Mouse (Mus musculus): Measurements from ENCODE around the gene Col4a3.

The Col4a3 gene

DNA sequence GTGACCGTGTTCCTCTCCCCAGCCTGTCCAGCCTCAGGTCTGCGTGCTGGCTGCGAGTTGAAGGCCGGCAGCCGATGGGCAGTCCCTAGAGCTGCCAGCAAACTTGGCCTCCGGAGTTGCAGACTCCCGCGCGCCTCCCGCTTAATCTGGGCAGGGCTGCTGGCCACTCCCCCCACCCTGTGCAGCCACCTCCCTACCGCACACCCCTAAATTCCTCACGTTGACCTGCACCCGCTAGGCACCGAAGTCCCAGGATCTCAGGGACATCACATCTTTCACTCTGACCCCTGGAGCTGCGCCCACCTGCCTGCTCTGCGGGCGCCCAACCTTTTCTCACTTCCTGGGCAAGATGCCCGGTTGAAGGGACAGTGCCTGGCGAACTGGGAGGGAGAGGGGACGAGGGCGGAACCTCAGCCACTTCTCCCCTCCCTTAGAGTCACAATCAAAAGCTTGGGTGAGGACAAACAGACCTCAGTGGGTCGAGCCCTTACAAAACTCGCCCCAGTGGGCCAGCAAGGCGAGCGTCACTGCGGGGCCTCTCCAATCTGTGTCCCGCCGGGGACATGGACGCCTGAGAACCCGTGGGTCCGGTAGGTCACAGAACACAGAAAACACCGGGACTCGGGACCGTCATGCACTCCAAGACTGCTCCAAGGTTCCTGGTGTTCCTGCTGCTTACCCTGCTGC, at the start of gene Col4a3, which contains the start of gene Col4a4:
Gene Col4a3 (plus strand): TSS at position 209 of the 687 bp plus-strand sequence.
Gene Col4a4 (minus strand): TSS at position 137 of the 687 bp plus-strand sequence.
- peak; percentile 27 for DNase-seq (ENCODE audit: low spot score)

DNA sequence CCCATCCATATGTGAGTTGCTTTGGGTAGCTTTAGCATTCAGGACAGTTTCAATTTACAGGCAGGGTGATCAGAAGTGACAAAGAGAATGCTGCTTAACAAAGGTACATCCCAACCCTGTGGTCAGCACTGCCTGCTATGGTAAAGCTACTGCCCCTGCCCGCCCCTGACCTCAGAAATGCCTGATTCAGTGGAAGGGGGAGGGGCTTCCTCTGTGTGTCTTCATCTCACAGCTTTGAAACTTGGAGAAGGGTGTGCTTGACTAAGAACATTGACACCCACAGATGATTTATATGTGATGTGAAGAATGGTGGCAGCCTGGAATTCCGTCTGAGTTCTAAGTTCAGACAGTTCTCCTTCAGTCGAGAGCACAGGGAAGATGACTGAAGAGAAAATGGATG, 48.9 kb upstream of the Col4a3 start:
- DNase-seq (ENCODE audit: low spot score): no peak

DNA sequence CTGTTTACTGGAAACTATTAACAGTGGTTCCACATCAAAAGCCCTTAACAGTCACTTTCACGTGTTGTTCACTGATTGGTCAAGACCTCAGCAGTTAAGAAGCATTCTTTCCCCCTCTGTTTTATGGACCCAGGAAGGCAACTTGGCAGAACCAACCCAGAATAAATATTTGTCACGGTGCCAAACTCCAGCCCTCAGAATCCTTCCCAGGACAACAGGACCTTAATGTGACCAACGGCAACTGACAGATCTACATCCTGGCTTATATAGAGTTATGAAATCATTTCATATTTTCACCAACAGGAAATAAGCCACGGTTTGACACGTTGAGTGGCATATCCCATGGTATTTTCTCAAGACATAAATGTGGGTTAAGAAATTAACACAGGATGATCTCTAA, 46.7 kb upstream of the Col4a3 start:
- no peak for DNase-seq (ENCODE audit: low spot score)

DNA sequence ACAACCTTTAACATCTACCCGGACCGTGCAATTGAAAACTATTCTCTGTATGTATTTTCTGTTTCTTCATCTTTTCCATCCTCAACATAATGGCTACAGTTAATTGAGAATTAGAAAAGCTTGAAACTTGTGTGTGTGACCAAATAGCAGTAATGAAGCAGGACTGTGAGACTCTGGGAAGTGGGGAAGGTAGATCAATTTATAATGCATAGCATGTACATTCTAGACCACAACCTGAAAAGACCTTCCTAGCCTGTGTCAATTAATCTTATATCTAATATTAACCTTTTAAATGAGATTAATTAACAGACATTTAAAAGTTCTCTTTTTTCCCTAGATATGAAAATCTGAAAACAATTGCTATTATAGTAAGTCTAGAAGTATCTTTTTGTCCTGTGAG, 42.8 kb upstream of the Col4a3 start:
- no peak for DNase-seq (ENCODE audit: low spot score)

DNA sequence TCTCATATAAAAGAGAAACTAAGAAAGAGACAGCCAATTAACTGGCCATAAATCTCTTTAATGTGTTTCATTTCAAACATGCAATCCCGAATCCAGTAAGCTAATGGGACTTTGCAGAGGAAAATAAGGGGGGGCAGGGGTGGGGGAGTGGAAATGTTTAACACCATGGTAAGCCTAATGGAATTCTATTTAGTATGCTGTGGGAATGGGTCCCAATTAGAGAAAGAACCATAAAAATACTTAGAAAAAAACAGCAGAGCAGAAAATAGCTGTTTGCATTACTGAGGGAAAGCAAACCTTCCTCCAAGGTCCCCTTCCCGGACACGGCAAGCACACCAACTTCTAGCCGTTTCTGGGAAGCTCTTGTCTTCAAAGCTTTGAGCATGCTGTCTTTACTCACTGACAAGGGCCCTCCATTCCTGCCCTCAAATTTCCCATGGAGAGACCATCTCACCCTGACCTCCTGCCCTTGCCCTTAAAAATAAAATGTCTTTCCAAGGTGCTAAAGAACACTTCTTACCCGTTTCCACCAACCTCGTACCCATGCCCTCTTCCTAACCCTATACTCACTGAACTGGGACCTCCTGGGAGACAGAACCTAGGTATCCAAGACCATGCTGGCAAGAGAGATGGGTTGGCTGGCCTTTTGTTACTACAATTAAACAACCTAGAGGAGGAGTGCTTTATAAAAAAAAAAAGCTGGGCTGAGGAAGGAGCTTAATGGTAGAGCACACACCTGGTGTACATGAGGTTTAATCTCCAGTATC, 42.1 kb upstream of the Col4a3 start:
- no peak for DNase-seq (ENCODE audit: low spot score)

DNA sequence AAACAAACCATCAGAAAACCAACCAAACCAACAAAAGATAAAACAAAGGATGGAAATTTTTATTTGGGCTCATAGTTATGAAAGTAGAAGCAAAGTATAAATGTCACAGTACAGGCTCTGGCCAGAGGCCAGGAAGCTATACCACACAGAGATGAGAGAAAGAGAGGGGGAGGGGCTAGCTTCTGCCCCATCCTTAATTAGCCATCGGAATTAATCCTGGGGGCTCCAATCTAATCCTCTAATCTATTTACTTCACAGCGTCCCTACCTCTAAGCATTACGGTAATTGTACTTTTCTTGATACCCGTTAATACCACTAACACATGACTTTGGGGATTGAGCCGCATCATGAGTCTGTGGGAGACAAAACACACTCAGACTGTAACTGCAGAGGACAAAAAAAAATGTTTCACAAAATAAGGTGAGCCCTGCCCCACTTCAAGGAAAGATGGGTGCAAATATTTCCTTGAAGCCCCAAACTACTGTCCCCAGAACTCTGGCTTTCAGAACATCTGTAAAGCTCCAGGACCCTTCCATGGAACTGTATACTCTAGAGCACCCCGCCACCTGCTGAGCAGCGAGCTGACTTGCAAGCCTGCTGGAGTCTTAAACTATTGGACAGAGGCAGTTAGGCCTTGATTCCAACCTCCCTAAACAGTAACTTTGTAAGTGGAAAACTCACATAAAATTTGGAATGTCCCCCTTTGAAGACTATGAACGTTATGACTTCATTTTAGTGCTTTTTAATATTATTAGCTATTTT, 41.3 kb upstream of the Col4a3 start:
- no peak for DNase-seq (ENCODE audit: low spot score)

DNA sequence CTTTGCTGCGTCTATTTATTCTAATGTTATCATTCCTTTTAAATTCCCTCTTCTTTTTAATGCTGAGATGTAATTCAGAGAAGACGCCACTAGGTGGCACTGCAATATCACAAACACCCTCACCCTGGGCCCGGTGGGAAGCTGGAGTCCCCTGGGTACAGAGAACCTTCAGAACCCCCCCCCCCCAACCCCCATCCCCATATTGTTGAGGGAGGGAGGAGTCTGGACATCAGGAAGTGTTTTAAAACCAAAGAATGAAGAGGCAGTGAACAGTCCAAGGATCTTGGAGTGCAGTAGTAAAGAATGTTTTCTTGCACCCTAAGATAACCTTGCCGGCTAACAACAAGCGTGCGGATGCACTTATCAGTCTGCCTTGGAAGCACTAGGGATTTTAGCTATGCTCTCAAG, 32.3 kb upstream of the Col4a3 start:
- no peak for DNase-seq (ENCODE audit: low spot score)

DNA sequence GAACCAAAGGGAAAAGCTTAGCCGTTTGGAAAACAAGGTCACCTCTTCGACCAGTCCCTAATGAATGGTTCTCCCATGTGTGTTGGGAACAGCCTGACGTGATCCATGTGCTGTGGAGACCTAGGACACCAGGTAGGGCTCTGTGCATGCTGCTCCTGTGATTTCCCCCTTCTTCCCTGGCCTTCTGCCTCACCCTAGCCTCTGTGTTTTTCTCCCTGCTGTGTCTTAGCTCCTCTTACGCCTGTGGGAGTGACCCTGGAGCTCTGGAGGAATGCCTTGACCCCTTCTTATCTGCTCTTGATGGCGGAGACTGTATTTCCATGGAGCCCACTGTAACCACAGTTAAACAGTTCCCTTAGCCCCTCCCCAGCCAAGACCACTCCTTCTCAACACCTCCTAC, 31.8 kb upstream of the Col4a3 start:
- no peak for DNase-seq (ENCODE audit: low spot score)

DNA sequence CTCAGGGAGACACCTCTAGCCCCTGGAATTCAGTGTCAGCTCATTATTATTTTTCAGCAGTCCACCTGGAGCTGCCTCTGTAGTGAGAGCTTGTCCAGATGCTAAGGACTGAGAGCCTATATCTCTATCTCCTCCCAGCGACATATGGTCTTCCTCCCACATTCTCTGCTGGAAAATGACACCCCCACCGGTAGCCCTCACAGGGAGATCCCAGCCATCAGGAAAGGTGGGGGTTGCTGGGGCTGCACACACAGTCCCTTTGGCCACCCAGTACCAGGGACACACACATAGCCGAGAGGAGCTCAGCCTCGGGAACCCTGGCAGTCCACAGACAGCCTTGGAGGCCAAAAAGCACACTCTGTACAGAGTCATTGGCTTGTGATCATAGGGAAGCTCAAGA, 26.5 kb upstream of the Col4a3 start:
- no peak for DNase-seq (ENCODE audit: low spot score)

DNA sequence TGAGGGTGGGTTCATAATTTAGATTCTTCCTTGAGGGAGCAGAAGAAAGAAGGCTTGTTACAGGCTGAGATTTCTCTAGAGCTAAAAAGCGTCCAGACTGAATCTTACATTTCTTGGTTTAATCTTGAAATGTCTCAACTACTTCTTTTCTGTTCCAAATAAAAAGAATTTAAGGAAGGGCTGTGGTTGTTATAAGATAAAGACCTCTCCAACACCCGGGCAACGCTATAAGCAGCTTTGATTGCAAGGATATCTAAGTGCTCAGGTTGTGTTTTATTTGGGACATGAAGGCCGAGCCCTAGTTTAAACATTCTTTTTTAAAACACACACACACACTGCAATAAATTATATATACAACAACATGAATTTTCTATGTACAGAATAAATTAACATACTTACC, 17.3 kb upstream of the Col4a3 start:
- no peak for DNase-seq (ENCODE audit: low spot score)

DNA sequence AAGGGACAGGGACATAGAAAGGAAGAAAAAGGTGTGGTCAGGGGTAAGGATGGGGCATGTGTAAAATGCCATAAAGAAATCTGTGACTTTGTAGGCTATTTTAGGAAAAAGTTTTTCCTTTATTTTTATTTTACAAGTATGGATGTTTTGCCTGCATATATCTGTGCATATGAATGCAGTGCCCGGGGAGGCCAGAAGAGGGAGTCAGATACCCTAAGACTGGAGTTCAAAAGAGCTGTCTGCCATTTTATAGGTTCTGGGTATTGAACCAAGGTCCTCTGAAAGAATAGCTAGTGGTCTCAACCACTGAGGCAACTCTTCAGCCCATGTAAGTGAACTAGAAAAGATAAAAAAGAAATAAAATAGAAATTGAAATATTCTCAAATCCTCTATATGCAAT, 15.0 kb upstream of the Col4a3 start:
- DNase-seq (ENCODE audit: low spot score): no peak

DNA sequence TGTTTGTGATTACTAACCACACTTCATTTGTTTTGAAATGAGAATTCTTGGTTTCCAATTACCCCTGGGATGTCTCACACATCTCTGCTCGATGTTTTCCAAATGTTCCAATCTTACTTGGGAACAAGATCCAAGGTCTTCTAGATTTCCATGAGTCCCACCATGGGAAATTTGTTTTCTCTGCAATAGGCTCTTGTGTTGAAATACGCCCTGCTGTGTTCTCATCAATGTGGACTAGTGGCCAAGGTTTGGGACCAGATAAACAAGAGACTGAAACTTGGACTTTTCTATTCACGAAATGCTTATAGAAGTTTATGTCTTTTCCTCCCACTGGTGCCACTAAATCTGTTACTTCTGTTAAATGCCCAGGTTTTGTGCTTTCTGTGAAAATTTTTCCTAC, 11.0 kb upstream of the Col4a3 start:
- no peak for DNase-seq (ENCODE audit: low spot score)

DNA sequence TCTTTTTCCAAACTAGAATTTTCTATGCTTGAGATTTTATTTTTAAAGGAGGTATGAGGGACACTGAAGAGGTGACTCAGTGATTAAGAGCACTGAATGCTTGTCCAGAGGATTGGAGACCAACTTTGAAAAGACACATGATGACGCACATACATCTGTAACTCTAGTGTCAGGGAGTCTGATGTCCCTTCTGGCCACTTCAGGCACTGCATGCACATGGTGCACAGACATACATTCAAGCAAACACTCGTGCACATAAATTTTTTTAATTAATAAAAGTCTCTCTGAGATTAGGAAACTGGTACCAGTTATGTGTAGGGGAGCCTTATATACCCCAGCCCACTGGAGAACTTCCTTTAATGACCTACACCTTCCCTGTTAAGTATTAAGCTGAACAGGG, 10.5 kb upstream of the Col4a3 start:
- no peak for DNase-seq (ENCODE audit: low spot score)

DNA sequence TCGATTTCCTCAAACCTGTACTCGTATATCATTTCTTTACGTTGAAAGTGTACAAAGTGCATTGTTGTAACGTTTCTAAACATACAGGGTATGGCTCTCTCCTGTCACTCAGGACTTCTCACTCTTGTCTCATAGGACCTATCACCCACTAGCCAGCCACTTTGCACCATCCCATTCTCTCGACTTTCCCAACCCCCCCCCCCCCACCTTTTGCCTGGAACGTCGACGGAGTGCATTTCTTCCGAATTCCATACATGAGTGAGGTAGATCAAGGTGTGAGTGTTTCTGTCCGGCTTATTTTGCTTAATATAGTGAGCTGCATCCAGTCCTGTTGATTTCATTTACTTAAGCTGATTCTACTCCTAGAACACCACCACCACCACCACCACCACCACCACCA, 9.4 kb upstream of the Col4a3 start:
- no peak for DNase-seq (ENCODE audit: low spot score)

DNA sequence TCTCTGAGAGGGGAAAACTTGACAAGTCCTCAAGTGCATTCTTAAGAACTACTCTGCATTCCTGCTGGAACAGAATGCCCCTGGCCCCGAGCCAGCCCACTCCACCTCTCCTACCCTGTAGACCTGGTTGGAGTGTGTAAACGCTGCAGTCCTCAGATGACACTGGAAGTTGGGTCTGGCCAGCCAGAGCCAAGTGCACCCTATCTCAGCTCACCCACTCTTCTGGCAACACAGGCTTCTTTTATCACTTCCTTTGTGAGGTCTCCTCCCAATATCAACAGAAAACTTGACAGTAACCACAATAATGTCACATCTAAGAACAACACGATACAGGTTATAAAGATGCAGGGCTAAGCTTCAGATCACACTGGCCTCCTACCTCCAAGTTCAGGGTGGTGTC, 8.8 kb upstream of the Col4a3 start:
- peak; percentile 64 for DNase-seq (ENCODE audit: low spot score)

DNA sequence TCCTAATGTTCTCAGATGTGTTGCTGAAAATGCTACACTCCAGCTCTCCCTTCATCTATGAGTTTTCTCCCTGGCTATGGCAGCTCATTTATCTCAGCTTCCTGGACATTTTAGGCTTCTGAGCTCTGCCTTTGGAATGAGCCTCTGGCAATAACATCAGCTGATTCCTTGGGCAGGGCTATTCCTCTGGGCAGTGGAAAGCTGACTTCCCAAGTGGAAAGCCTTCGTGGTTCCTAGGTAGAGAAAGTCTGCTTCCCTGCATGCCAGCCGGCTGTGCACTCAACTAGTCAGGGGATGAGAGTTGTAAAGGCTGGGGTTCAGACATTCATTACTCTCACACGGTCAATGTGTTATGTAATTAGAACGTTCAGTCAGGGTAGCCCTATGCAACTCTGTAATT, 8.4 kb upstream of the Col4a3 start:
- no peak for DNase-seq (ENCODE audit: low spot score)

DNA sequence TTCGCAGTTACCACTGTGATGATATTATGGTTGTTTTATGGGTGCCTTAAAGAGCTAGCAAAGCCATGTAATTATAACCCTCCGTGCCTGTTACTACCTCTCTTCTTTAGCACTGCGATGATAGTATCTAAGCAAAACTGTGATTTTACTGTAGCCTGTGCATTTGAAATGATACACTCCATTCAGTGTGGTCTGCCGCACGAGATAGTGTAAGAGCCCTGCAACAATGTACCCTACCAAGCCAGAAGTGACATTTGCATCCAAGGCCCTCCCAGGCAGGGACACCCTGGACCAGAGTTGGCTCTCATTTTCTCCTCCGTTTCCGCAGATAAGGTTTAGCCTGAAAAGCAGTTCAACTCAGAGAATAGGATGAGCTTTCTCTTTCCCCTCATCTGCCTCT, 740 bp upstream of the Col4a3 start:
- DNase-seq (ENCODE audit: low spot score): no peak

DNA sequence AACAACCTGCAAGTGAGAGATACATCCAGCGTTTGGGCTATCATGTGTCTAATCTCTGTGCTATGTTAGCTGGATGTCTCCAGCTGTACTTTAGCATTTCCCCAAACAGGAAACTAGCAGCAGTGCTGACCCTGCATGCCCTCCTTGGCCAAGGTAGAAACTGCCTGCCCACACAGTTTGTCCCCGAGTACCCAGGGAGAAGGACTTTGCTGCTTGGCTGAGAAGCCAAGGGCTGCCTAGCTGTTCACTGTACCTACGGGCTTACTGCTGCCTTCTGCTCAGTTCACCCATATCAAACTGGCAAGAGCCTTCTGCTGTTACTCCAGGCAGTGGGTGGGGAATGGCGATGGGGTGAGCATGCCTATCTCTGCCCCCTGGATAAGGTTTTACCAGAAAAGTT, 3.5 kb downstream of the Col4a3 start:
- DNase-seq (ENCODE audit: low spot score): no peak

DNA sequence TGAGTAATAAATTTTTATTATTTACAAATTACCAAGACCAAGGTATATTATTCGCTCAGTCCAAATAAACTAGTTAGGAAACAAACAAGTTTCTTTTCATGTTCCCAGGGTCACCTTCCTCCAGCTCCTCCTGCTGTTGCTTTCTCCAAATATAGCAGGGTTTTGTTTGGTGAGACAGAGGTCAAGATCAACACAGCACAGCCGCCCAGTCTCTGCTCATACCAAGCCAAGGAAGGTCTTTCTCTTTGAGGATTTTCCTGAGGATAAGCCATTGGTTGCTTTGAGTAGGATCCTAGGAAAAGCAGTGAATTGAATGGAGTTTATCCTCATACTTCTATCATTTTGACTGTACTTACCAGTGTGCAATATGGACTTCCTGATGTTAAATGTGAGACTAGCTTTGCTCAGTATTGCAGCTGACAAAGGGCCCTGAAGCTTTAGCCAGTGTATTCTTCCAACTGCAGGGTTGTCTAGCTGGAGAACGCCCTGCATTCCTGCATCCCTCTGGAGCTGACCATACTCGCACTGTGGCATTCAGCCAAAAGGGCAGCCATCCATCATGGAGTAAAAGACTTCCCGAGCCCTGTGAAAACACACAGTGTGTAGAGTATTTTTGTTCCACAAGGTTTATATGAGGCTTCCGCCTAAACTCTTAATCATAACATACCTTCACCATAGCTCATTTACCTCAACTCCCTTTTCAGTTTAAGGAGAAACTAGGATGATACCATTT, 10.3 kb downstream of the Col4a3 start:
- peak; percentile 63 for DNase-seq (ENCODE audit: low spot score)

DNA sequence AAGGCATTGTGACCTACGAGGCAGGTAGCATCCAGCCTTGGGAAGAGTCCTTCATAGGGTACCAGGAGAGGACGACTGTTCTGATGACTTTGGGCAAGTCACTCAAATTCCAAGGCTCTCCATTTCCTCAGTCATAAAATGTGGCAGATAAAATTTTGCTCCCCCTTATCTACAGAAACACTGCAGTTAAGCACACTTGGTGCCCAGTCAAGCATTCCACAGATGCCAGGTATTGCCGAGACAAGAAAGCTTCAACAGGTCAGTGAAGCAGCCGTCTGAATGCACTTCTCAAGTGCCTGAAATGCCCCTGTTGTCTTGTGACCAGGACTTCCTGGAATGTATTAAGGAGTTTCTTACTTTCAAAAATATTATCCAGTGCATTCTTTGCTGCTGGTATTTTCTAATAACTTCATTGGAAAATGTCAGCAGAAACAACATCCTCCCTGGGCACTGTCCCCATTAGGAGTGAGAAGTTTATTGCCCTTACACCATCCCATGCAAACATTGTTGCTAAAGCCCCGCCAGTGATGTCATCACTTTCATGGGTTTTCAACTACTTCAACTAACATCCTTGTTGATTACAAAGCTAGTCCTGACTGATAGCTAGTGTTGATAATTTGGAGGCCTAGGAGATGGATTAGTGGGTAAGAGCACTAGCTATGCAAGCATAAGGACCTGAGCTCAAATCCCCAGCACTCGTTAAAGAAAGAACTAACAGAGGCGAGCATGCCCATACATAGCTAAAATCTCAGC, 16.7 kb downstream of the Col4a3 start:
- DNase-seq (ENCODE audit: low spot score): no peak

DNA sequence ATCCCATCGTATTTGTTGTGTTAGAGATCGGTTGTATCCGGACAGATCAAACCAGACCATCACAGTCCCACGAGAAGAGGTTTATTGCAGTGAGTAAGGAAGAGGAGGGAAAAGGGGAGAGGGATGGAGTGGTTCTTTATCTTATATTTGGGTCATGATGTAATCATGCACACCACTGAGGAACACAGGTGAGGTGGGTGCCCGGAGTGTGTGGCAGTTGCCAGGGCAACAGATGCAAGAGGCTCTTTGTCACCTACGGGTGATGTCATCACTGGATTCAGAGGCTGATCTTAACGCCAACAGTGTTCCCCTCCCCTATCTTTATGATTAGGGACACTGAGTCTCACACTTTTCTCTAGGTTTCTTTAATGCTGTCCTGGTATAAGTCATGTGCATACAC, 18.6 kb downstream of the Col4a3 start:
- no peak for DNase-seq (ENCODE audit: low spot score)

DNA sequence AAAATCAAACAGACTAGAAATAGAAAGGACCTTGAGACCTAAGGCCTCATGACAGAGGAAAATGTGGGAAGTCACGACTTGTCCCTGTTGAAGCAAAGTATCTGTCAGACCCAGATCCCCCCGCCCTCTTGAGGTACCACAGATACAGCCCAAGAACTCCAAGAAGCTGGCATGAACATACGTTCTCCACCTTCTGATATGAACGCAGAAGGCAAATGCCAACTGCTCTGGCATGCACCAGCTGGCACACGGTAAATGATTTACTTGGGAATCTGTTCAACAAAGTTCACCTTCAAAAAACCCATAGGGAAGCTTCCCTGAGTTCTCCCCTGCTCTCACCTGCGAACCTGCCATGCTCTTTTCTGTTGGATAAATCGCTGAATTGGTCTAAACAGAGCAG, 19.1 kb downstream of the Col4a3 start:
- DNase-seq (ENCODE audit: low spot score): no peak

All from urinary bladder, postnatal 14 days (tissue).